Mouse (Mus musculus) limb, embryonic 14.5 days (tissue): ENCODE measurements around the gene Vmn1r139. TPM values are rescaled to one million over a fixed set of nuclear protein-coding genes. Genes with fewer than 3 reads are reported as not detected.
"Not testable (repeated sequence)": the region's sequence is repeated elsewhere in the genome, so short reads cannot be mapped to it uniquely, and the experiment has no call there.

Source experiments
- ATAC-seq: fragments of 200-750 bp; cut with Nextera tagmentation; 2 replicates; pipeline ENCODE4 v1.8.0; 2017; ENCODE audit warnings: low read depth, moderate number of reproducible peaks, moderate TSS enrichment; ENCODE audit not compliant: low FRiP score
- DNase-seq: peaks from one replicate; pipeline ENCODE4 v3.0.0-alpha.2; 2015; ENCODE audit warnings: low spot score
- H3K27ac ChIP-seq: fragments of 300-500 bp; sonication (generic); replicated peaks from 2 replicates; pipeline ENCODE4 v1.5.1; 2014; ENCODE audit warnings: low read depth, mild to moderate bottlenecking, low read length, moderate library complexity, mixed read lengths
- H3K27me3 ChIP-seq: fragments of 300-500 bp; sonication (generic); 2 replicates; pipeline ENCODE4 v1.6.1; 2014; ENCODE audit warnings: low read length, mixed read lengths; ENCODE audit not compliant: control insufficient read depth, insufficient read depth
- H3K36me3 ChIP-seq: fragments of 300-500 bp; sonication (generic); 2 replicates; pipeline ENCODE4 v1.6.1; 2014; ENCODE audit warnings: mild to moderate bottlenecking, low read length, moderate library complexity, mixed read lengths; ENCODE audit not compliant: control insufficient read depth, insufficient read depth
- H3K4me1 ChIP-seq: fragments of 300-500 bp; sonication (generic); 2 replicates; pipeline ENCODE4 v1.6.1; 2014; ENCODE audit warnings: antibody characterized with exemption, low read length, mixed read lengths; ENCODE audit not compliant: control insufficient read depth, insufficient read depth
- H3K4me2 ChIP-seq: fragments of 300-500 bp; sonication (generic); replicated peaks from 2 replicates; pipeline ENCODE4 v1.6.1; 2014; ENCODE audit warnings: low read depth, mild to moderate bottlenecking, low read length, moderate library complexity; ENCODE audit not compliant: severe bottlenecking
- H3K4me3 ChIP-seq: fragments of 300-500 bp; sonication (generic); replicated peaks from 2 replicates; pipeline ENCODE4 v1.5.1; 2014; ENCODE audit warnings: low read length
- H3K9ac ChIP-seq: fragments of 300-500 bp; sonication (generic); 2 replicates; pipeline ENCODE4 v1.6.1; 2014; ENCODE audit warnings: mild to moderate bottlenecking, low read depth, low read length, moderate library complexity; ENCODE audit not compliant: severe bottlenecking
- H3K9me3 ChIP-seq: fragments of 300-500 bp; sonication (generic); 2 replicates; pipeline ENCODE4 v1.6.1; 2016; ENCODE audit warnings: low read length; ENCODE audit not compliant: control insufficient read depth
- WGBS: fragments of 180-500 bp; shearing (Covaris S2); extraction: QIAGEN DNeasy Blood & Tissue Kit; methylation state at CpG from one replicate; pipeline ENCODE4 v1.1.7; 2014; 5-methylcytosine and 5-hydroxymethylcytosine counted together
- polyA plus RNA-seq, 2 experiments: library from polyadenylated mRNA; depleted of rRNA in 1 of 2; stranded (reverse) in 1 of 2; unstranded in 1 of 2; fragments of >200 nt; fragmentation: Nextera tagmentation in 1 of 2; extraction: Ambion mirVana in 1 of 2; gene quantifications; 2 replicates each; pipeline versions ENCODE4 v1.2.1 to v1.2.3; 2012 to 2014

Vmn1r139 gene
- polyA plus RNA-seq (2012; rRNA removed), result not detected in 2 replicates
- not detected in 2 replicates for polyA plus RNA-seq (2014; fragmentation: Nextera tagmentation; extraction: Ambion mirVana)

GRCm38 (mm10) chr7:22068757-22069156 is at the start of gene Vmn1r139:
Vmn1r139 (plus strand) TSS chr7:22069057.
- no CpG with 5 or more reads among the region's 7 CpGs for WGBS

DNA sequence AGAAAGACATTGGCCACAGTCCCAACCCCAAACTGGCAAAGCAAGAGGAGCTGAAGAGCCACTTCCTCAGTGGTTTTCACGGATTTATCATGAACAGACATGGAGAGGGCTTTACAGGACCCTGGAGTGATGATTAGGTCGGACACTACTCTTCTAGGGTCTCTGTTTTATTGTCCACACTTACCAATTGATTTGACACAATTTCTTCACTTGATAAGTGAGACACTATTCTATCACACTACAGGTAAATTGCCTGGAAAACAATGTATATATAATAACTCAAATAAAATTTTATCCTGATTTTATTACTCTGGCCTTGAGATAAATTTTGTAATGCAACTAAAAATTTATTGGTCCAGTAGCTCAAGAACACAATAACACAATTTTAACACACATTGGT is 40.1 kb upstream of the Vmn1r139 start, which contains the start of gene Vmn1r138:
Vmn1r138 (minus strand) TSS at position 101 of the 400 bp plus-strand sequence.
- H3K9me3 ChIP-seq, H3K27ac ChIP-seq, DNase-seq, H3K4me2 ChIP-seq, ATAC-seq, H3K27me3 ChIP-seq, H3K9ac ChIP-seq, H3K36me3 ChIP-seq, H3K4me1 ChIP-seq, H3K4me3 ChIP-seq: not testable (repeated sequence)
- no CpG with 5 or more reads among the region's 2 CpGs for WGBS

More at GRCm38 (mm10) chr7:22068757-22069156, at the start of gene Vmn1r139:
- H3K9ac ChIP-seq, H3K4me3 ChIP-seq, H3K36me3 ChIP-seq, H3K9me3 ChIP-seq, H3K4me1 ChIP-seq, ATAC-seq, H3K27ac ChIP-seq, DNase-seq, H3K4me2 ChIP-seq, H3K27me3 ChIP-seq: not testable (repeated sequence)

DNA sequence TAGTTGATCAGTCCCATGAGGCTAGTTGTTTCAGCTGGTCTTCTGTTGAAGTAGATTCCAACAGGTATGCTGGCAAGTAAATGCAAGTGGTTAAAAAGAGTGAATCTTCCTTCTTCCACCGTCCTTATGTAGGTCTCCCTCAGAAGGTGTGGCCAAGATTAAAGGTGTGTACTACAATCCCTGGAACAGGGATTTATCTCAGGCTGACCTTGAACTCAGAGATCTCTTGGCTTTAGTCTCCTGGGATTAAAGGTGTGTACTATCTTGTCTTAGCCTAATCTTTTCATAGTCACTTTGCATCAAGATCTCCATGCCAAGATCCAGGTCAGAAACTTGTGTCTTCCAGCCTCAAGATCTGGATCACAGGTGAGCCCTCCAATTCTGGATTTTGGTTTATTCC is 12.7 kb upstream of the Vmn1r139 start, which contains the start of gene Gm6176:
Gm6176 (minus strand) TSS at position 101 of the 400 bp plus-strand sequence.
- not testable (repeated sequence) for H3K4me1 ChIP-seq, H3K9ac ChIP-seq, H3K36me3 ChIP-seq, H3K27ac ChIP-seq, DNase-seq, H3K27me3 ChIP-seq, H3K4me3 ChIP-seq, ATAC-seq, H3K9me3 ChIP-seq, H3K4me2 ChIP-seq
- WGBS, result no CpG with 5 or more reads among the region's 1 CpGs

DNA sequence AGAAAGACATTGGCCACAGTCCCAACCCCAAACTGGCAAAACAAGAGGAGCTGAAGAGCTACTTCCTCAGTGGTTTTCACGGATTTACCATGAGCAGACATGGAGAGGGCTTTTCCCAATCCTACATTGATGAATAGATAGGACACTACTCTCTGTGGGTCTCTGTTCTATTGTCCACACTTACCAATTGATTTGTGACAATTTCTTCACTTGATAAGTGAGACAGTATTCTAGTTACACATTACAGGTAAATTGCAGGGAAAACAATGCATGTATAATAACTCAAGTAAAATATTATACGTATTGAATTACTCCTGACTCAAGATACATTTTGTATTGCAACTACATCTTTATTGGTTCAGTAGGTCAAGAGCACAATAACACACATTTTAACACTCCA is 49.3 kb downstream of the Vmn1r139 start, which contains the start of gene Gm16451:
Gm16451 (minus strand) TSS at position 101 of the 400 bp plus-strand sequence.
- H3K9ac ChIP-seq, H3K4me1 ChIP-seq, H3K27ac ChIP-seq, H3K9me3 ChIP-seq, H3K36me3 ChIP-seq, DNase-seq, H3K4me2 ChIP-seq, H3K27me3 ChIP-seq, H3K4me3 ChIP-seq, ATAC-seq: not testable (repeated sequence)
- no CpG with 5 or more reads among the region's 2 CpGs for WGBS

DNA sequence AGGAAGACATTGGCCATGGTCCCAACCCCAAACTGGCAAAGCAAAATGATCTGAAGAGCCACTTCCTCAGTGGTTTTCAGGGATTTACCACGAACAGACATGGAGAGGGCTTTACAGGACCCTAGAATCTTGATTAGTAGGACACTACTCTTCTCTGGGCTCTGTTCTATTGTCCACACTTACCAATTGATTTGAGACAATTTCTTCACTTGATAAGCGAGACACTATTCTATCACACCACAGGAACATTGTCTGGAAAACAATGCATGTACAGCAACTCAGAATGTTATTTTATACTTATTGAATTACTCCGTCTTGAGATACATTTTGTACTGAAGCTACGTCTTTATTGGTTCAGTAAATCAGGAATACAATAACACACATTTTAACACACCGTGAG is 65.8 kb downstream of the Vmn1r139 start, which contains the start of gene Gm10666:
Gm10666 (minus strand) TSS at position 101 of the 400 bp plus-strand sequence.
- not testable (repeated sequence) for DNase-seq, H3K4me2 ChIP-seq, H3K36me3 ChIP-seq, H3K9me3 ChIP-seq, ATAC-seq, H3K4me1 ChIP-seq, H3K27me3 ChIP-seq, H3K9ac ChIP-seq, H3K4me3 ChIP-seq, H3K27ac ChIP-seq
- WGBS, result no CpG with 5 or more reads among the region's 5 CpGs

Other genes with a start within 250 kb of the Vmn1r139 start
- gene Vmn1r135, start 236.7 kb upstream of the Vmn1r139 start, polyA plus RNA-seq (2012; rRNA removed), result not detected in 2 replicates
- gene Vmn1r135, start 236.7 kb upstream of the Vmn1r139 start, polyA plus RNA-seq (2014; fragmentation: Nextera tagmentation; extraction: Ambion mirVana), result not detected in 2 replicates
- not detected in 2 replicates for gene Gm5725, start 224.8 kb upstream of the Vmn1r139 start, polyA plus RNA-seq (2012; rRNA removed)
- gene Gm5725, start 224.8 kb upstream of the Vmn1r139 start, polyA plus RNA-seq (2014; fragmentation: Nextera tagmentation; extraction: Ambion mirVana), result not detected in 2 replicates
- gene Gm5891, start 147.8 kb upstream of the Vmn1r139 start, polyA plus RNA-seq (2012; rRNA removed), result not detected in 2 replicates
- gene Gm5891, start 147.8 kb upstream of the Vmn1r139 start, polyA plus RNA-seq (2014; fragmentation: Nextera tagmentation; extraction: Ambion mirVana), result not detected in 2 replicates
- gene Vmn1r137, start 74.5 kb upstream of the Vmn1r139 start, polyA plus RNA-seq (2012; rRNA removed), result not detected in 2 replicates
- not detected in 2 replicates for gene Vmn1r137, start 74.5 kb upstream of the Vmn1r139 start, polyA plus RNA-seq (2014; fragmentation: Nextera tagmentation; extraction: Ambion mirVana)
- gene Vmn1r138, start 40.2 kb upstream of the Vmn1r139 start, polyA plus RNA-seq (2012; rRNA removed), result not detected in 2 replicates
- not detected in 2 replicates for gene Vmn1r138, start 40.2 kb upstream of the Vmn1r139 start, polyA plus RNA-seq (2014; fragmentation: Nextera tagmentation; extraction: Ambion mirVana)
- not detected in 2 replicates for gene Gm6176, start 12.8 kb upstream of the Vmn1r139 start, polyA plus RNA-seq (2012; rRNA removed)
- not detected in 2 replicates for gene Gm6176, start 12.8 kb upstream of the Vmn1r139 start, polyA plus RNA-seq (2014; fragmentation: Nextera tagmentation; extraction: Ambion mirVana)
- not detected in 2 replicates for gene Gm16451, start 49.2 kb downstream of the Vmn1r139 start, polyA plus RNA-seq (2012; rRNA removed)
- gene Gm16451, start 49.2 kb downstream of the Vmn1r139 start, polyA plus RNA-seq (2014; fragmentation: Nextera tagmentation; extraction: Ambion mirVana), result not detected in 2 replicates
- gene Gm10666, start 65.7 kb downstream of the Vmn1r139 start, polyA plus RNA-seq (2012; rRNA removed), result not detected in 2 replicates
- not detected in 2 replicates for gene Gm10666, start 65.7 kb downstream of the Vmn1r139 start, polyA plus RNA-seq (2014; fragmentation: Nextera tagmentation; extraction: Ambion mirVana)
- not detected in 2 replicates for gene Vmn1r142, start 95.0 kb downstream of the Vmn1r139 start, polyA plus RNA-seq (2012; rRNA removed)
- gene Vmn1r142, start 95.0 kb downstream of the Vmn1r139 start, polyA plus RNA-seq (2014; fragmentation: Nextera tagmentation; extraction: Ambion mirVana), result not detected in 2 replicates
- not detected in 2 replicates for gene Vmn1r143, start 120.3 kb downstream of the Vmn1r139 start, polyA plus RNA-seq (2012; rRNA removed)
- not detected in 2 replicates for gene Vmn1r143, start 120.3 kb downstream of the Vmn1r139 start, polyA plus RNA-seq (2014; fragmentation: Nextera tagmentation; extraction: Ambion mirVana)
- not detected in 2 replicates for gene Gm8653, start 132.2 kb downstream of the Vmn1r139 start, polyA plus RNA-seq (2012; rRNA removed)
- not detected in 2 replicates for gene Gm8653, start 132.2 kb downstream of the Vmn1r139 start, polyA plus RNA-seq (2014; fragmentation: Nextera tagmentation; extraction: Ambion mirVana)
- not detected in 2 replicates for gene Gm8453, start 160.4 kb downstream of the Vmn1r139 start, polyA plus RNA-seq (2012; rRNA removed)
- not detected in 2 replicates for gene Gm8453, start 160.4 kb downstream of the Vmn1r139 start, polyA plus RNA-seq (2014; fragmentation: Nextera tagmentation; extraction: Ambion mirVana)